Mouse (Mus musculus) 3T3-L1 (cell line): Measurements from ENCODE around the gene Tmem86a.

Experiments
- DNase-seq: peaks from one replicate; pipeline ENCODE4 v3.0.0-alpha.2; 2015; ENCODE audit warnings: low read depth, low spot score

Gene Tmem86a

GRCm38 (mm10) chr7:47027520-47027919 is 22.9 kb upstream of the Tmem86a start:
- peak; percentile 78 for DNase-seq

- peak; percentile 93 for DNase-seq
Measured at GRCm38 (mm10) chr7:47030517-47031193, 19.7 kb upstream of the Tmem86a start.

- peak; percentile 93 for DNase-seq
Measured at GRCm38 (mm10) chr7:47031371-47031770, 19.0 kb upstream of the Tmem86a start.

GRCm38 (mm10) chr7:47034785-47035384 is 15.5 kb upstream of the Tmem86a start:
- no peak for DNase-seq

GRCm38 (mm10) chr7:47035426-47035825 is 15.0 kb upstream of the Tmem86a start:
- no peak for DNase-seq

- no peak for DNase-seq
Measured at GRCm38 (mm10) chr7:47041706-47042105, 8.7 kb upstream of the Tmem86a start.

GRCm38 (mm10) chr7:47042121-47042520 is 8.3 kb upstream of the Tmem86a start:
- DNase-seq: no peak

- DNase-seq: peak; percentile 45
Measured at GRCm38 (mm10) chr7:47042823-47043490, 7.4 kb upstream of the Tmem86a start.

GRCm38 (mm10) chr7:47050766-47051165 is 365 bp downstream of the Tmem86a start:
- DNase-seq: peak; percentile 46

GRCm38 (mm10) chr7:47051404-47052151 is 1.2 kb downstream of the Tmem86a start:
- peak; percentile 69 for DNase-seq

GRCm38 (mm10) chr7:47052276-47052675 is 1.9 kb downstream of the Tmem86a start:
- peak; percentile 84 for DNase-seq

GRCm38 (mm10) chr7:47053287-47053686 is 2.9 kb downstream of the Tmem86a start:
- no peak for DNase-seq

- DNase-seq: no peak
Measured at GRCm38 (mm10) chr7:47054666-47055065, 4.3 kb downstream of the Tmem86a start.

- no peak for DNase-seq
Measured at GRCm38 (mm10) chr7:47055744-47056143, 5.3 kb downstream of the Tmem86a start.

- DNase-seq: no peak
Measured at GRCm38 (mm10) chr7:47056273-47056672, 5.9 kb downstream of the Tmem86a start.

GRCm38 (mm10) chr7:47059339-47059738 is 8.9 kb downstream of the Tmem86a start:
- DNase-seq: no peak

- no peak for DNase-seq
Measured at GRCm38 (mm10) chr7:47061560-47061959, 11.2 kb downstream of the Tmem86a start.

- no peak for DNase-seq
Measured at GRCm38 (mm10) chr7:47066942-47067341, 16.5 kb downstream of the Tmem86a start.

- DNase-seq: peak; percentile 21
Measured at GRCm38 (mm10) chr7:47067879-47068278, 17.5 kb downstream of the Tmem86a start.

GRCm38 (mm10) chr7:47072551-47072950 is 22.1 kb downstream of the Tmem86a start:
- peak; percentile 55 for DNase-seq

- DNase-seq: no peak
Measured at GRCm38 (mm10) chr7:47073536-47074521, 23.4 kb downstream of the Tmem86a start.
